Mouse (Mus musculus) embryonic fibroblast, embryonic 13.5 days (primary cell): ENCODE data around the gene Mrm3.

ENCODE experiments used
- CTCF ChIP-seq: IDR thresholded peaks from 2 replicates; pipeline ENCODE4 v1.5.1; 2011; ENCODE audit warnings: mild to moderate bottlenecking, control low read depth, low read length, moderate library complexity, borderline replicate concordance; ENCODE audit not compliant: insufficient read depth
- POLR2A ChIP-seq: IDR thresholded peaks from 2 replicates; pipeline ENCODE4 v1.6.1; 2011; ENCODE audit warnings: low read depth, mild to moderate bottlenecking, control low read depth, low read length, moderate library complexity

- TF ChIP-seq CTCF = no peak
- no peak for TF ChIP-seq POLR2A
Measured at GRCm38 (mm10) chr11:76206793-76207192, 36.7 kb upstream of the Mrm3 start.
